Mouse (Mus musculus) lung, embryonic 15.5 days (tissue): ENCODE data around the gene Endod1. TPM values are rescaled to one million over a fixed set of nuclear protein-coding genes. Genes with fewer than 3 reads are reported as not detected.

Experiments used
- ATAC-seq: fragments of 200-750 bp; cut with Nextera tagmentation; 2 replicates; pipeline ENCODE4 v1.8.0; 2017; ENCODE audit warnings: moderate number of reproducible peaks, borderline replicate concordance; ENCODE audit not compliant: low FRiP score, low TSS enrichment; ENCODE audit errors: extremely low read depth
- H3K27ac ChIP-seq: fragments of 300-500 bp; sonication (generic); 2 replicates; pipeline ENCODE4 v1.5.1; 2015; ENCODE audit warnings: moderate library complexity, mild to moderate bottlenecking, inconsistent platforms
- H3K27me3 ChIP-seq: fragments of 300-500 bp; sonication (generic); 2 replicates; pipeline ENCODE4 v1.6.1; 2015; ENCODE audit warnings: inconsistent platforms
- H3K36me3 ChIP-seq: fragments of 300-500 bp; sonication (generic); 2 replicates; pipeline ENCODE4 v1.6.1; 2015; ENCODE audit warnings: inconsistent platforms
- H3K4me1 ChIP-seq: fragments of 300-500 bp; sonication (generic); 2 replicates; pipeline ENCODE4 v1.6.1; 2015; ENCODE audit warnings: inconsistent platforms
- H3K4me2 ChIP-seq: fragments of 300-500 bp; sonication (generic); 2 replicates; pipeline ENCODE4 v1.6.1; 2015; ENCODE audit warnings: inconsistent platforms, mild to moderate bottlenecking, moderate library complexity
- H3K4me3 ChIP-seq: fragments of 300-500 bp; sonication (generic); 2 replicates; pipeline ENCODE4 v1.5.1; 2015; ENCODE audit warnings: mild to moderate bottlenecking, inconsistent platforms
- H3K9ac ChIP-seq: fragments of 300-500 bp; sonication (generic); 2 replicates; pipeline ENCODE4 v1.6.1; 2015; ENCODE audit warnings: inconsistent platforms
- H3K9me3 ChIP-seq: fragments of 300-500 bp; sonication (generic); 2 replicates; pipeline ENCODE4 v1.6.1; 2016; ENCODE audit warnings: inconsistent platforms
- WGBS: fragments of 180-500 bp; shearing (Covaris S2); methylation state at CpG from one replicate; pipeline ENCODE4 v1.1.7; 2015; 5-methylcytosine and 5-hydroxymethylcytosine counted together
- polyA plus RNA-seq: library from polyadenylated mRNA; unstranded; fragments of >200 nt; fragmentation: Nextera tagmentation; extraction: Ambion mirVana; gene quantifications from 2 replicates; pipeline ENCODE4 v1.2.1, GENCODE M21; 2015

Endod1 gene
- polyA plus RNA-seq, 1 experiment from 2014 or later = 19.1 TPM

- WGBS = 57% methylated on average over 3 of the region's 3 CpGs
- no peak overlapping the region for H3K27ac ChIP-seq
- H3K4me3 ChIP-seq = no peak overlapping the region
- no peaks in the 10 kb centered on the region for H3K27me3 ChIP-seq
- no peak overlapping the region for H3K9ac ChIP-seq
- H3K4me1 ChIP-seq = no peaks in the 10 kb centered on the region
- no peak overlapping the region for H3K4me2 ChIP-seq
- no peaks in the 10 kb centered on the region for H3K36me3 ChIP-seq
- no peaks in the 10 kb centered on the region for H3K9me3 ChIP-seq
- no peak for ATAC-seq
These were observed 10.6 kb upstream of the Endod1 start for GRCm38 (mm10) chr9:14391841-14392318.

GRCm38 (mm10) chr9:14391286-14391685, 10.0 kb upstream of the Endod1 start:
- Histone ChIP-seq H3K4me2 (no peak overlapping the region), H3K9me3 (no peaks in the 10 kb centered on the region), H3K4me3 (no peak overlapping the region), H3K4me1 (no peaks in the 10 kb centered on the region), H3K36me3 (no peaks in the 10 kb centered on the region), H3K27me3 (no peaks in the 10 kb centered on the region), H3K9ac (no peak overlapping the region), H3K27ac (no peak overlapping the region)
- WGBS = 84% methylated on average over 9 of the region's 9 CpGs
- no peak for ATAC-seq

DNA sequence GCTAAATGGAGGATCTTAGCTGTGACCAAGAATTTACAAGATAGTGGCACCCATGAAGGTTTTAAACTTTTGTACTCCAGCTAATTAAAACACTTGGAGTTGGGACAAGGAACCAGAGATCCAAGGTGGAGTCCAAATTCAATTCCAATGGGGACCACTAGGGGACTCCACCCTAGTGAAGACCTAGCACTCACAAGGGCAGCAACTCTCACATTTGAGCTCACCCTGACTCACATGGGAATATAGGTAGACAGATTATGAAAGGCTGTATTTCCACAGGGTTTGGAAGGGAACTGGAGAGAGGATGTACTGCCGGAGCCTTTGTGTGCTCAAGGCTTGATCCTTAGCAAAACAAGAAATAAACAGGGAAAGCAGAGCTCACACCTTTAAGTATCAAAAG, 9.0 kb upstream of the Endod1 start:
- Histone ChIP-seq H3K4me3 (no peak overlapping the region), H3K36me3 (no peaks in the 10 kb centered on the region), H3K27me3 (no peaks in the 10 kb centered on the region), H3K27ac (no peak overlapping the region), H3K4me1 (no peaks in the 10 kb centered on the region), H3K9me3 (no peaks in the 10 kb centered on the region), H3K4me2 (no peak overlapping the region), H3K9ac (no peak overlapping the region)
- ATAC-seq = no peak
- WGBS = 93% methylated on average over 1 of the region's 1 CpGs

- Histone ChIP-seq H3K4me1 (no peaks in the 10 kb centered on the region), H3K36me3 (no peaks in the 10 kb centered on the region), H3K27me3 (no peaks in the 10 kb centered on the region), H3K4me2 (no peak overlapping the region), H3K27ac (no peak overlapping the region), H3K9me3 (no peaks in the 10 kb centered on the region), H3K4me3 (no peak overlapping the region), H3K9ac (no peak overlapping the region)
- 80% methylated on average over 4 of the region's 4 CpGs for WGBS
- ATAC-seq = no peak
These were observed 7.8 kb upstream of the Endod1 start for GRCm38 (mm10) chr9:14389050-14389621.

DNA sequence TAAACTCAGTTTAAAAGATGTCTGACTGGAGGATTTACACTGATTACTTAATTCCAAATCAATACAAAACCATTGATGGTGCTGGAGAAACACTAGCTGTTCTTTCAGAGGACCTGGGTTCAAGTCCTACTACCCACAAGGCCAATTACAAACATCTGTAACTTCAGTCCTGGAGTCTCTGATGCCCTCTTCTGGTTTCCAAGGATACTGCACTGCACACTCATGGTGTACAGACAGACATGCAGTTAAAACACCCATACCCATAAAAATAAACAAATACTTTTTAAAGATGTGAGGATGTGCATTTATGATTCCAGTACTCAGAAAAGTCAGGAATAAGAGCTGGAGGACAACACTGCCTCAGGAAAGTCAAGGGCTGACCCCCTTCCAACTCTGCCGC, 6.7 kb upstream of the Endod1 start:
- WGBS = 95% methylated on average over 1 of the region's 1 CpGs
- Histone ChIP-seq H3K9ac (no peak overlapping the region), H3K9me3 (no peaks in the 10 kb centered on the region)

DNA sequence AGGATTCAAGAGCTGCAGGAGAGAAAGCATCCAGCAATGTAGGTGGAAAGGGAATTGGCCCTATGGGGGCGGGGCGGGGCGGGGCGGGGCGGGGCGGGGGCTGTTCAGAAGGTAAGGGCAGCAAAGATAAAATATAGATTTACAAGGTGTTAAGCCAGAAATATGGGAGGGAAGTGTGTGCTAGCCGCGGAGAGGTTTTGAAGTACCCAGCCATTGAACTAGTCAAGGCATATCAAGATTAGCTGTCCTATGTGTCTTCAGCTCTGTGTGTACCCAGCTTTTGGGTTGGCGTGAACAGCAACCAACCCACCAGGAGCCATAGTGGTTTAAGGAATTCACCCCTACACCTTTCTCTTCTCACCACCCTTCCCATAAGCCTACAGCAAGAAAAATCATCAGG, 5.5 kb upstream of the Endod1 start:
- no peak overlapping the region for H3K4me2 ChIP-seq
- no peak for ATAC-seq
- H3K9ac ChIP-seq = no peak overlapping the region
- no peaks in the 10 kb centered on the region for H3K27me3 ChIP-seq
- H3K4me3 ChIP-seq = no peak overlapping the region
- no peaks in the 10 kb centered on the region for H3K9me3 ChIP-seq
- WGBS = 65% methylated on average over 9 of the region's 9 CpGs
- H3K27ac ChIP-seq = no peak overlapping the region
- peaks cover 6% of the 10 kb centered on the region; the same call in 1 of the 2 replicates for H3K4me1 ChIP-seq
- H3K36me3 ChIP-seq = no peaks in the 10 kb centered on the region

More for the DNA sequence above, 6.7 kb upstream of the Endod1 start:
- Histone ChIP-seq H3K4me2 (no peak overlapping the region), H3K36me3 (no peaks in the 10 kb centered on the region), H3K27me3 (no peaks in the 10 kb centered on the region), H3K4me1 (no peaks in the 10 kb centered on the region), H3K27ac (no peak overlapping the region), H3K4me3 (no peak overlapping the region)
- ATAC-seq = no peak

DNA sequence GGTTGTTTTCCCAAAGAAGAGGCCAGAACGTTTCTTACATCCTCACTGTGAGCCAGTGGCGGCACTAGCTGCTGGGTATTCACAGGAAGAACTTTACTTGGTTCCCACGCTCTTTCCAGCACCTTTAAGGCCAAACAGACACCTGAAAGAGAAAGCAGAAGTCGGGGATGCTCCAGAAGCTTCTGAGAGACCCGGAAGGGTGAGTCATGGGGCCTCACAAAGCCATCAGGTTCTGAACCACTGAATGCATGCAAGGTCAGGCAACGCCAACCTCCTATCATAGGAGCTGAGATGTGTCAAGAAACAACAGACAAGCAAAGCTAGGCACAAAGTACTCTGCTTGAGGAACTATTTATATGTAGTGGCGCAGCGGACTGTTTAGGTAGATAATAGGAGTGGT, 4.4 kb upstream of the Endod1 start:
- peaks cover 12% of the 10 kb centered on the region for H3K4me1 ChIP-seq
- H3K4me2 ChIP-seq = no peak overlapping the region
- 76% methylated on average over 8 of the region's 8 CpGs for WGBS
- no peak overlapping the region for H3K27ac ChIP-seq
- no peaks in the 10 kb centered on the region for H3K36me3 ChIP-seq
- ATAC-seq = no peak
- no peak overlapping the region for H3K9ac ChIP-seq
- no peaks in the 10 kb centered on the region for H3K9me3 ChIP-seq
- H3K27me3 ChIP-seq = no peaks in the 10 kb centered on the region
- H3K4me3 ChIP-seq = no peak overlapping the region

DNA sequence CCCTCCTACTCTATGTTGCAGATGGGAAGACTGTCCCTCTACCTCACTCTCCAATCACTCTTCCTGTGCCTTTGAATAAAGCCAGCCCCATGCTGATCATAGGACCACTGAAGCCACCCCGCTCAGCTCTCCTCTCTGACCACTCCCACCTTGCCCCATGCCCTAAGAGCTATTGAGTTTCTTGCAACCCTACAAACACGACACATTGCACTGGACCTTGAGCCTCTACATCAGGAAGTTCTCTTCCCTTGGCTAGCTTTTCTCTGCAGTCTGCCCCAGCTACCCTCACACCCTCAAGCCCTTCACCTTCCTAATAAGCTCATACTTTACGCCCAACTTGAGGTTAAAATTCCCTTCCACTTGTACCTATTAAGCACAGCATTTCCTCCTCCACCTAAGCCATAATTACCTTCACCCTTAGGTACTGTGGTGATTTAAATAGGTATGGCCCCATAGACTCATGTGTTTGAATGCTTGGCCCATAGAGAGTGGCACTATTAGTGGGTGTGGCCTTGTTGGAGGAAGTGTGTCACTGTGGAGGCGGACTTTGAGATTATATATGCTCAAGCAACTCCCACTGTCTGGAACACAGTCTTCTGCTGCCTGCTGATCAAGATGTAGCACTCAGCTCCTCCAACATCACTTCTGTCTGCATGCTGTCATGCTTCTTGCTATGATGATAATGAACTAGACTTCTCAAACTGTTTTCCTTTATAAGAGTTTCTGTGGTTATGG, 2.0 kb upstream of the Endod1 start:
- no peaks in the 10 kb centered on the region for H3K27me3 ChIP-seq
- no peak overlapping the region for H3K27ac ChIP-seq
- no peak overlapping the region for H3K4me2 ChIP-seq
- H3K4me3 ChIP-seq = no peak overlapping the region
- no peak overlapping the region for H3K9ac ChIP-seq
- 78% methylated on average over 4 of the region's 4 CpGs for WGBS
- no peak for ATAC-seq
- H3K9me3 ChIP-seq = no peaks in the 10 kb centered on the region
- H3K36me3 ChIP-seq = no peaks in the 10 kb centered on the region
- peaks cover 30% of the 10 kb centered on the region for H3K4me1 ChIP-seq

DNA sequence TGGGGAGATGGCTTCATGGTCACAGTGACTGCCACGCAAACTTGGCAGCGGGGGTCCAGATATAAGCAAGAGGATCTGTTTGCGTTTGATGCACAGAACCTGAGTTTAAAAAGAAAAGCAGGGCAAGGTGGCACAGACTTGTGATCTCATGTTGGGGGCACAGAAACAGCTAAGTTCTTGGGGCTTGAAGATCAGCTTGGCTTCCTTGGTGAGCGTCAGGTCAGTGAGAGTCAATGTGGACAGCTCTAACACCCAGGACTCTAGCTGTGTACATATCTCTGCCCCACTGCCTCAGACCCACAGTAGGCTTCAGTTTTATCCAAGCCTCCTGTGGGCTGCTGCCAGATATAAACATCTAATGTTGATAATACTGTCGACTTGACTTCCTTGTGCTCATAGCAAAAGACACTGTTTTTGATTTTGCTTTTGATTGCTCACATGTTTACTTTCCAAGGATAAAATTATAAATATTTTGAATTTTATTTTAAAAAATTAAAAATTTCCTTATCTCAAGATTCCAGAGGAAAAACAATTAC, 1.0 kb upstream of the Endod1 start:
- no peak overlapping the region for H3K9ac ChIP-seq
- 51% methylated on average over 5 of the region's 5 CpGs for WGBS
- no peak overlapping the region for H3K27ac ChIP-seq
- no peaks in the 10 kb centered on the region for H3K27me3 ChIP-seq
- 0 out of 2 replicates have a peak overlapping the region, but pooled peaks have one; percentile 2 for H3K4me2 ChIP-seq
- no peaks in the 10 kb centered on the region for H3K9me3 ChIP-seq
- peaks cover 36% of the 10 kb centered on the region for H3K4me1 ChIP-seq
- no peaks in the 10 kb centered on the region for H3K36me3 ChIP-seq
- no peak overlapping the region for H3K4me3 ChIP-seq
- no peak for ATAC-seq

GRCm38 (mm10) chr9:14380386-14381285, 671 bp downstream of the Endod1 start:
- H3K27me3 ChIP-seq = no peaks in the 10 kb centered on the region
- ATAC-seq = peak; percentile 95
- peak overlapping the region; percentile 64 for H3K4me3 ChIP-seq
- peak overlapping the region; percentile 82 for H3K27ac ChIP-seq
- H3K36me3 ChIP-seq = no peaks in the 10 kb centered on the region
- WGBS = under 1% methylated on average over 73 of the region's 76 CpGs
- H3K9ac ChIP-seq = peak overlapping the region; percentile 71
- peaks cover 36% of the 10 kb centered on the region for H3K4me1 ChIP-seq
- no peaks in the 10 kb centered on the region for H3K9me3 ChIP-seq
- peak overlapping the region; percentile 92 for H3K4me2 ChIP-seq

GRCm38 (mm10) chr9:14379769-14380385, 1.4 kb downstream of the Endod1 start:
- WGBS = 14% methylated on average over 8 of the region's 8 CpGs
- Histone ChIP-seq H3K9ac (peak overlapping the region; percentile 71), H3K27me3 (no peaks in the 10 kb centered on the region), H3K9me3 (no peaks in the 10 kb centered on the region), H3K4me2 (peak overlapping the region; percentile 92), H3K36me3 (no peaks in the 10 kb centered on the region), H3K27ac (peak overlapping the region; percentile 82), H3K4me1 (peaks cover 36% of the 10 kb centered on the region), H3K4me3 (peak overlapping the region; percentile 64)
- ATAC-seq = no peak
